Mouse (Mus musculus) liver, embryonic 16.5 days (tissue): ENCODE measurements around the gene Oxct2a. TPM values are rescaled to one million over a fixed set of nuclear protein-coding genes. Genes with fewer than 3 reads are reported as not detected.
"Not testable (repeated sequence)": the region's sequence is repeated elsewhere in the genome, so short reads cannot be mapped to it uniquely, and the experiment has no call there.

ENCODE experiments used
- ATAC-seq: fragments of 200-750 bp; cut with Nextera tagmentation; 2 replicates; pipeline ENCODE4 v1.8.0; 2017; ENCODE audit warnings: low read depth, mild to moderate bottlenecking, moderate number of reproducible peaks, moderate library complexity
- H3K27ac ChIP-seq: fragments of 300-500 bp; sonication (generic); 2 replicates; pipeline ENCODE4 v1.5.1; 2014; ENCODE audit warnings: mild to moderate bottlenecking, low read length
- H3K27me3 ChIP-seq: fragments of 300-500 bp; sonication (generic); 2 replicates; pipeline ENCODE4 v1.6.1; 2014; ENCODE audit warnings: low read depth, low read length, mixed read lengths; ENCODE audit not compliant: control insufficient read depth, insufficient read depth
- H3K36me3 ChIP-seq: fragments of 300-500 bp; sonication (generic); 2 replicates; pipeline ENCODE4 v1.6.1; 2014; ENCODE audit warnings: mild to moderate bottlenecking; ENCODE audit not compliant: control insufficient read depth, insufficient read depth
- H3K4me1 ChIP-seq: fragments of 300-500 bp; sonication (generic); 2 replicates; pipeline ENCODE4 v1.6.1; 2014; ENCODE audit warnings: low read depth, low read length, mixed read lengths; ENCODE audit not compliant: control insufficient read depth
- H3K4me2 ChIP-seq: fragments of 300-500 bp; sonication (generic); 2 replicates; pipeline ENCODE4 v1.6.1; 2014; ENCODE audit warnings: low read depth, low read length, mixed read lengths
- H3K4me3 ChIP-seq: fragments of 300-500 bp; sonication (generic); 2 replicates; pipeline ENCODE4 v1.5.1; 2014; ENCODE audit warnings: low read depth, mild to moderate bottlenecking, low read length
- H3K9ac ChIP-seq: fragments of 300-500 bp; sonication (generic); 2 replicates; pipeline ENCODE4 v1.6.1; 2014; ENCODE audit warnings: low read depth, low read length
- H3K9me3 ChIP-seq: fragments of 300-500 bp; sonication (generic); replicated peaks from 2 replicates; pipeline ENCODE4 v1.6.1; 2016; ENCODE audit warnings: low read length; ENCODE audit not compliant: control insufficient read depth
- WGBS: fragments of 180-500 bp; shearing (Covaris S2); extraction: QIAGEN DNeasy Blood & Tissue Kit; methylation state at CpG from one replicate; pipeline ENCODE4 v1.1.7; 2014; ENCODE audit not compliant: insufficient replicate concordance; 5-methylcytosine and 5-hydroxymethylcytosine counted together
- polyA plus RNA-seq: library from polyadenylated mRNA; unstranded; fragments of >200 nt; fragmentation: Nextera tagmentation; extraction: Ambion mirVana; gene quantifications from 2 replicates; pipeline ENCODE4 v1.2.1, GENCODE M21; 2015

Oxct2a gene
- polyA plus RNA-seq, 1 experiment from 2014 or later = not detected

DNA sequence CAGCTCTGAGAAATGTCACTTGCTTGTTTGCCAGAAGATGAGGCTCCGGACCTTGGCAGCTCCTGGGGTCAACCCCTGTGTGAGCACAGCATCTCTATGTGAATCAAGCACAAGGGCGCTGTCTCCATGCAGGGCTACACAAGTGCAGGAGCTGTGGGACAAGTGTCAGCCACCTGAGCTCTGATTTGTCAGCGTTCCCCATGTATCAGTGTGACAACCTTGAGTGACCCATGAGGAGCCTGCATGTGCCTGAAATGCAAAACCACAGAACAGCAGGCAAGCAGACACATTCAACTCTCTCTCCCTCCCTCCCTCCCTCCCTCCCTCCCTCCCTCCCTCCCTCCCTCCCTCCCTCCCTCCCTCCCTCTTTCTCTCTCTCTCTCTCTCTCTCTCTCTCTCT lies 4.2 kb upstream of the Oxct2a start:
- H3K4me2 ChIP-seq = no peak overlapping the region
- H3K4me3 ChIP-seq = no peak overlapping the region
- no peak overlapping the region for H3K27ac ChIP-seq
- peaks cover 6% of the 10 kb centered on the region for H3K27me3 ChIP-seq
- H3K36me3 ChIP-seq = no peaks in the 10 kb centered on the region
- no peaks in the 10 kb centered on the region for H3K9me3 ChIP-seq
- H3K4me1 ChIP-seq = no peaks in the 10 kb centered on the region
- no peak overlapping the region for H3K9ac ChIP-seq
- ATAC-seq = no peak
- WGBS = 63% methylated on average over 3 of the region's 3 CpGs

DNA sequence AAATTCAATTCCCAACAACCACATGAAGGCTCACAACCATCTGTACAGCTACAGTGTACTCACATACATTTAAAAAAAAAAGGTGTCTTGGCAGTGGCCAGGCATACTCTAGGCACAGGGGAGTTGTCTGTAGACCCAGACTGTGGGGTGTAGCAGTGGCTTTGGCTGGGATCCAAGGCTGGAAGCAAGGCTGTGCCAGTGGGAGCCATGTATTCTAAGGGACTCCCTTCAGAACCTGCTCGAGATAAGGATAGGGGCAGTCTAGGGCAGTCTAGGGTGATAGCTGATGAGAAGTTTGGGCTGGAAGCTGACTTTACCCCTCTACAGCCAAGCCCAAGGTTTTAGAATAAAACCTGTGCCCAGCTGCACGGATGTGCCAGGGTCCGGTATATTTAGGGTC lies 2.7 kb upstream of the Oxct2a start:
- WGBS = 55% methylated on average over 3 of the region's 3 CpGs
- H3K4me1 ChIP-seq = no peaks in the 10 kb centered on the region
- no peaks in the 10 kb centered on the region for H3K36me3 ChIP-seq
- H3K27me3 ChIP-seq = peaks cover 6% of the 10 kb centered on the region
- H3K9me3 ChIP-seq = no peaks in the 10 kb centered on the region
- no peak overlapping the region for H3K9ac ChIP-seq
- no peak for ATAC-seq
- no peak overlapping the region for H3K4me3 ChIP-seq
- no peak overlapping the region for H3K4me2 ChIP-seq
- no peak overlapping the region for H3K27ac ChIP-seq

GRCm38 (mm10) chr4:123322910-123323309 lies 524 bp downstream of the Oxct2a start:
- not testable (repeated sequence) for H3K4me3 ChIP-seq, H3K4me1 ChIP-seq, H3K27ac ChIP-seq, H3K27me3 ChIP-seq, H3K4me2 ChIP-seq, ATAC-seq, H3K9ac ChIP-seq, H3K36me3 ChIP-seq, H3K9me3 ChIP-seq
- WGBS = 19% methylated on average over 18 of the region's 38 CpGs

DNA sequence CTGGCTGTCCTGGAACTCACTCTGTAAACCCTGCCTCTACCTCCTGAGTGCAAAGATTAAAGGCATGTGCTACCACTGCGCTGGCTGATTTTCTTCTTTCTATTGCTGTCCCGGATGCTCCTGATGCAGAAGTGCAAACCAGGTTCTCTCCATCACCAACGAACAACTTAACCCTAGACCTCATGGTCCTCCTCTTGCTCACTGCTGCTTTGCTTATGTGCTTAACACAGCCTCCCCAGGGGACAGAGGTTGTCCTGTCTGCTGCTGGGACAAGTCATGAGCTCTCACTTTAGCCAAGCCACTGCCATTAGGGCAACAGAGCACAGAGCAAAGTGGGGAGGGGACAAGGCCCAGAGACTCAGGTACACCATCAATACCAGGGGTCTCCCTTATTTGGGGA lies 8.9 kb downstream of the Oxct2a start:
- Histone ChIP-seq H3K27me3 (no peaks in the 10 kb centered on the region), H3K27ac (no peak overlapping the region), H3K9ac (no peak overlapping the region), H3K4me1 (peaks cover 2% of the 10 kb centered on the region), H3K9me3 (no peaks in the 10 kb centered on the region), H3K4me2 (no peak overlapping the region), H3K4me3 (no peak overlapping the region), H3K36me3 (no peaks in the 10 kb centered on the region)
- 56% methylated on average over 3 of the region's 3 CpGs for WGBS
- ATAC-seq = no peak

- H3K9me3 ChIP-seq = no peaks in the 10 kb centered on the region
- H3K27ac ChIP-seq = no peak overlapping the region; the same call in 1 of the 2 replicates
- no peak overlapping the region for H3K4me3 ChIP-seq
- no peaks in the 10 kb centered on the region for H3K36me3 ChIP-seq
- H3K4me1 ChIP-seq = peaks cover 2% of the 10 kb centered on the region
- peak; percentile 66 for ATAC-seq
- WGBS = 23% methylated on average over 6 of the region's 6 CpGs
- no peak overlapping the region for H3K9ac ChIP-seq
- H3K27me3 ChIP-seq = no peaks in the 10 kb centered on the region
- no peak overlapping the region for H3K4me2 ChIP-seq
These were observed 10.4 kb downstream of the Oxct2a start for GRCm38 (mm10) chr4:123313010-123313409.

DNA sequence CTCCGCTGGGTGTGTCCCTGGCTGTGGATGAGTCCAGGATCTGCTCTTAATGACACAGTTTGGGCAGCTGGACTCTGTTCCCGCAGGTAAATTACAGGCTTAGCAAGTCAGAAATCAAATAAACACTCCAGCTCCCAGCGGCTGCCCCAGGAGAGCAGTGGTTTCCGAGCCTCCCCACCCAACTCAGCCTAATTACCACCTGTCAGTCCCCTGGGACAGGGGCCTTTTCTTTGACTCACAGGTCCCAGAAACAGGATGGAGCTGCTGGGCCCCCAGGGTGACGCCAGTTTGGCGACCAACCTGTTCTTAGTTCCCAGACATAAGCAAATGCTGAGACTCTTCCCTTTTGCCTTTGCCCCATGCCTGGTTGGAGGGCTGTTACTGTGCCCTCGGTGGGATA lies 11.6 kb downstream of the Oxct2a start:
- Histone ChIP-seq H3K4me1 (peaks cover 2% of the 10 kb centered on the region), H3K9ac (no peak overlapping the region), H3K36me3 (no peaks in the 10 kb centered on the region), H3K4me2 (no peak overlapping the region), H3K9me3 (no peaks in the 10 kb centered on the region), H3K27ac (no peak overlapping the region), H3K27me3 (no peaks in the 10 kb centered on the region), H3K4me3 (no peak overlapping the region)
- WGBS = 67% methylated on average over 7 of the region's 7 CpGs
- ATAC-seq = no peak

DNA sequence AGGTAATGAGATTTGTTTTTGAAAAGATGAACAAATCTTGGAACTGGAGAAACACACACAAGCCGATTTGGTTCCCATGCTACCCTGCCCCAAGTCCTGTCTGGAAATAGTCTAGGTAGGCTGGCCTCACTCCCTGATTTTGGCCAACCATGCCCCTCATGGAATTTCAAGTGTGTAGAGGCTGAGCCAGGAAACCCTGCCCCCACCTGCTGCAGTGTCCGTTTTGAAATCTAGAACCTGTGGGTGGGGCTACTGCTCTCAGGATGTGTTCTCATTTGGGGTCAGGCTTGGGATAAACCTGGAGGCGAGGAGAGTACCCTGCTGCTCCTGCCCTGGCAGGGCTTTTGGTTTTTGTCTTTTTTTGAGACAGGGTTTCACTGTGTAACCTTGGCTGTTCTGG lies 15.1 kb downstream of the Oxct2a start:
- no peak for ATAC-seq
- 48% methylated on average over 3 of the region's 3 CpGs for WGBS
- H3K4me2 ChIP-seq = no peak overlapping the region
- H3K9me3 ChIP-seq = no peaks in the 10 kb centered on the region
- H3K27me3 ChIP-seq = no peaks in the 10 kb centered on the region
- peaks cover under 1% of the 10 kb centered on the region for H3K4me1 ChIP-seq
- no peak overlapping the region for H3K27ac ChIP-seq
- no peak overlapping the region for H3K9ac ChIP-seq
- peaks cover 14% of the 10 kb centered on the region for H3K36me3 ChIP-seq
- no peak overlapping the region for H3K4me3 ChIP-seq

DNA sequence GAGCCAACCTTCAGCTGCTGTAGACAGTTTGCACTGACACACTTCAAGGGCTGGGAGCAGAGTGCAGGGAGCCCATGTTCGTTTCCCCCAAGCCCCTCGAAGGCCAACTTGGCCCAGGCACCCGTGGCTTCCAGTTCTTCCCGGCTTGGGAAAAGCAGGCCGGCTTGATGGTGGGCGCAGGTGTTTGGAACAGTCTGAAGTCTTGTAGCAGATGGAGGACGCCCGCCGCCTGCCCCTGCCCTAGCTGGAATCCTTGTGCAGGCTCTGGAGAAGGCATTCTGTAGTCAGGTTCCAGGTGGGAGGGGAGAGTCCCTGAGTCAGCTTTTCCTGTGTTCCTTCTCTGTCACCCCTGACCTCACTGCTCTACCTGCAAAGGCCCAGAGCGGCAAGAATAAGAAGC lies 16.4 kb downstream of the Oxct2a start:
- Histone ChIP-seq H3K4me2 (no peak overlapping the region), H3K27ac (no peak overlapping the region), H3K9me3 (no peaks in the 10 kb centered on the region), H3K36me3 (peaks cover 27% of the 10 kb centered on the region), H3K27me3 (no peaks in the 10 kb centered on the region), H3K4me1 (no peaks in the 10 kb centered on the region; the same call in 1 of the 2 replicates), H3K9ac (no peak overlapping the region), H3K4me3 (no peak overlapping the region)
- ATAC-seq = no peak
- WGBS = 82% methylated on average over 10 of the region's 10 CpGs

GRCm38 (mm10) chr4:123305789-123306188 lies 17.6 kb downstream of the Oxct2a start:
- peaks cover 34% of the 10 kb centered on the region for H3K36me3 ChIP-seq
- no peak overlapping the region for H3K4me3 ChIP-seq
- no peak overlapping the region for H3K4me2 ChIP-seq
- ATAC-seq = peak; percentile 41
- no peaks in the 10 kb centered on the region; the same call in 1 of the 2 replicates for H3K4me1 ChIP-seq
- H3K9me3 ChIP-seq = no peaks in the 10 kb centered on the region
- no peak overlapping the region for H3K27ac ChIP-seq
- no peaks in the 10 kb centered on the region for H3K27me3 ChIP-seq
- 9% methylated on average over 3 of the region's 3 CpGs for WGBS
- no peak overlapping the region for H3K9ac ChIP-seq
